Mouse (Mus musculus): ENCODE measurements around the gene Rab9.
"Not testable (repeated sequence)": the region's sequence is repeated elsewhere in the genome, so short reads cannot be mapped to it uniquely, and the experiment has no call there.

The Rab9 gene

DNA sequence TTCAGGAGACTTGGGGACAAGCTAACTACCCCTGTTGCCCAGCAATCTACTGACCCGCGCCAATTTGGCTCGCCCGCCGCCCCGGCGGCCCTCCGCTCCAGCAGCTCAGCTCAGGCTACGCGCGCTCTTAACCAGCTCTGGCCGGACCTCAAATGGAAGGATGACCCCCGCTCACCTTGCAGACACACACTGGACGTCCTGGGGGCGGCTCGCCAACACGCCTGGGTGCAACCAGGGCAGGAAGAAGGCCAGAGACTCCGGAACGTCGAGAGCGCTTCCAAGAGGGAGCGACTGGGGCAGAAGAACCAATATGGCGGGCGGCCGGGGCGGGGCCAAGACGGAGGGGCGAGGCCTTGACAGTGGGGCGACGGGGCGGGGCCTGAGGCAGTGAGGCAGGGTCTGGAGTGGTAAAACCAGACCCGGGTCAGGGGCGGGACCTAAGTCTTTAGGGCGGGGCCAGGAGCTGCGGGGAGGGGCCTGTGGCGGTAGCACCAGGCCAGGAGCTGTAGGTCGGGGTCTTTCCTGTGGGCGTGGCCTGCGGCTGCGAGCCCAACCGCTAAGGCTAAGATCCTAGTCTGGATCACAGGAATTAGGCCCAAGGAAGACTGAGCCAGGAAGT lies at the start of gene Rab9:
TSS of gene Rab9 (minus strand) at position 503 of the 619 bp plus-strand sequence.
- in situ Hi-C loops (cut with MboI, MseI) = no loop called here

DNA sequence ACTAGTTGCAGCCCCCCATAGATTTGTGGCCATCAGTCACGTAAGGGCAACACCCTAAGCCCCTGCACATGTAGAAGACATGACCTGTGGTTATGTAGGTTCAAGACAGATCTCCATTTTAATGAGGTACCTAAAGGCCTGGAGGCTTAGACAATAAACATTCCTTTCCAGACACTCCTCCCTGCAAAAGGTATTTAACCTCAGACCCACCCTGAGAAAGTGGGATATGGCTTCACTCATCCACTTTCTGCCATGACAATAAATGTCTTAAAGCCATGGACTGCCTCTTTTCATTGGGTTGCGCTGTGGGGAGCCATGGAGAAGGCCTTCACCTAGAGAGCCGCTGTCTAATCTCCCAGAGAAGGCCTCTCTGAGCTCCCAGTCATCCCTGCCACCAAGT lies 48.5 kb upstream of the Rab9 start:
- in situ Hi-C loops (cut with MboI, MseI) = no loop called here

DNA sequence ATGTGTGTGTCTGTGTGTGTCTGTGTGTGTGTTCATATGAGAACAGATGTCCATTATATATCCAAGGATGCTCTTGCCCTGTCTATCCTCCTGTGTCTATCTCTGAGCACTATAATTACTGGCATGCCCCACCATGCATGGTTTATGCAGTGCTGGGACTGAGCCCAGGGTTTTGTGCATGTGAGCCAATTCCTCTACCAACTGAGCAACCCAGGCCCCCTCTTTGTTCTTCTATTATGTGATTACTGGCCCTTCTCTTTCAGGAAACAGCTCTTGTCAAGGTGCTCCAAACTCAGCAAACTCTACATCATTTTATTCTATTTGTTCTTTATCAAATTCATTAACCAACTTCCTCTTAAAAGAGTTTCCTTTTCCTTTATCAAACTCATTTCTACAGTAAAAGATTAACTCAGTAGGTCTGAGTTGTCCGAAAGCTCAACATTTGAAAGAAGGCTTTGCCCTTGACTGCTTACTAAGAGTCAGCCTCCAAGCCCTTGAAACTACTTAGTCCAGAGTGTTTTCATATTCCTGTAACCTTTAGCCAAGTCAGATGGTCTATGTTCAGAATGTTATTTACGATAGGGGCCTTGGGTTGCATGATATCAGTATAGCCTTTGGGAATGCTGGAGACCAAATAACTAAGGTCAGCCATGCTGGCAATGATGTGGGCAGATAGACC lies 46.1 kb upstream of the Rab9 start:
- in situ Hi-C loops (cut with MboI, MseI) = no loop called here

DNA sequence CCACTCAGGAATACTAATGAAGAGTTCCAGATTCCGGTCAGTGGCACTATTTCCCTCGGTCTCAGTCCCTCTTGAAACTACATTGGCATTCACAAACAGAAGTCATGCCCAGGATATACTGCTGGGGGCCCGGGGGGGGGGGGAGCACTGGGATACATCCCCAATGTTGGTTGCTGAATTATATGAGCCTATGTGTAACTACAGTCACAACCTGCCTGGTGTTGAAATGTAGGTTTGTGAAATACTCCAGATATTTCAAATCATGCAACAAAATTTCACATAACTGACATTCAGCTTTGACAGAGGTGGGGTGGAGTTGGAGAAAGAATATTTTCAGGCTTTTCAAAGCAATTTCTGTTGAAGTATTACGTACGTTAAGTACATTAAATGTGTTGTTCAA lies 41.1 kb upstream of the Rab9 start:
- in situ Hi-C loops (cut with MboI, MseI) = no loop called here

DNA sequence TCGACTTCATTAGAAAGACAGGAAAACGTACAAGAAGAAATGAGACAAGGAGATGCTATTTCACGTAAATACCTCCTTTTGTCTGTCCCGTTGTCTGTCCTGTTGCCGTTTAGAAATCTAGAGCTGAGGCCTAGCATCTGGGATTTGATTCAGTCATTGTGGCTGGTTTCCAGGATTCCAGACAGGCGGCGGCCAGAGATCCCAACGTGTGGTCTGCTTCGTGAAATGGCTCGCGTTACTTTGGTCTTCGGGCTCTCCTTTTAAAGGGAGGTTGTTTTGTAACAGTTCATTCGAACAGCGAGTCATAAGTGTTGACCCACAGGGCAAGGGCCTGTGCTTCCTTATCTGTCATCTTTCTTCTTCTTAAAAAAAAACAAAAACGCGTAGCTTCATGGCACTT lies 38.7 kb upstream of the Rab9 start, which contains the start of gene Tceanc:
TSS of gene Tceanc (minus strand) at position 223 of the 400 bp plus-strand sequence.
- in situ Hi-C loops (cut with MboI, MseI) = no loop called here

DNA sequence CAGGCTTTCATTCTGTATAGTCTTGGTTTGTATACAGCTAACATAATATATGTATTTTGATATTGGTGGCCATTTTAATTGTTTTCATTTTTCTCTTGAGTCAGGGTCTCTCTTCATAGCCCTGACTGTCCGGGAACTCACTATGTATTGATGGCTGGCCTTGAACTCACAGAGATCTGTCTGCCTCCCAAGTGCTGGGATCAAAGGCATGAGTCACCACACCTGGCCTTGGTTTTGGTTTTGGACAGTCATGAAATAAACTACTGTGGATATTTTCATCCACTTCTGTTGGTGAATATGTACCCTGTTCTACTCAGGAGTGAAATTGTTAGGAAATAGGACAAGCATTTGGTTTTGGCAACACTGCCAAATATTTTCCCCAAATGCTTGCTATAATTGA lies 37.0 kb upstream of the Rab9 start:
- in situ Hi-C loops (cut with MboI, MseI) = no loop called here

DNA sequence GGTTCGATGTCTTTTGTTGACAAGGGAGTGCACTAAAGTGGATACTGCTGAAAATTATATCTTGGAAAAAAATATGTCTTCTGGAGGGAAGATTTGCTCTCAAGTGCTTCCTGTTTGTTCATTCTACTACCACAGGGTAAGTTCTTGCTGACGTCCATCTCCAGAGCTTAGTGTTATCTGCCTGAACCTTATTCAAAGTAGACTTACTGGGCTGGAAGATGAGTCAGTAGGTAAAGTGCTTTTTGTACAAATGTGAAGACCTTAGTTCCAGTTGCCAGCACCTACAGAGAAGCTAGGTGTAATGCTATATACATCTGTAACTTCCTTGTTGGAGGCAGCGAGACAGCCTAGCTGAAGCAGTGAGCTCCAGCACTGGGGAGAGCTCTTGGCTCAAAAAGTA lies 36.3 kb upstream of the Rab9 start:
- in situ Hi-C loops (cut with MboI, MseI) = no loop called here

DNA sequence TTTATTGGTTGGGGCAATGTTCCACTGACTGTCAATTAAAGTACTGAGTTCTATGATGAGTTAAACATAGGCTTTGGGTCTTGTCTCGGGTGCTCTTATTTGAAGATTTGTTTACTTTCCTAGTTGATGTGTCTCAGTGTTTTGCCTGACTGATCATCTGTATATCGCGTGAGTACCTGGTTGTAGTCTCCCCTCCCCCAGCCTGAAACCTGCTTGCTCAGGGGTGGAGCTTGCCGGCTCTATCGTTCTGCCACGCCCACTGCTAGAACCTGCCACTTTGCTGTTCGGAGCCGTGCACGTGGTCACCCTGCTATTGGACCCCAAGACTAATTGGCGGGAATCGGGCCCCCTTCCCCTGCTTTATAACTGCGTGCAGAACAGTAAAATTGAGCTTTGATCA lies 34.4 kb upstream of the Rab9 start:
- in situ Hi-C loops (cut with MboI, MseI) = not testable (repeated sequence)

DNA sequence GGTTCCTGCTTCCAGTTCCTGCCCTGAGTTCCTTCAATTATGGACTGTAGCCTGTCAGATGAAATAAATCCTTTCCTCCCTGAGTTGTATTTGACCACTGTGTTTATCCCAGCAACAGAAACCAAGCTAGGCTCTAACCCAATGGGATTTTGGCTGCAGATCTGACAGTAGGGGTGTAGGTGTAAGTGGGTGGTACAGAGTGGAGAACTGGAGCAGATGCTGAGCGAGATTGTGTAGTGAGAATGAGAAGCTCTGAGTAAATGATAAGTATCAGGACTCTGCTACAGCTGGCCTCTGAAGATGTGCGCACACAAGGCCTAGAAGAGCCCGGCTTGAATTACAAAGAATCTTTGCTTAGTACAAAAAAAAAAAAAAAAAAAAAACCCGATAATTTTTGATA lies 32.4 kb upstream of the Rab9 start:
- in situ Hi-C loops (cut with MboI, MseI) = no loop called here

DNA sequence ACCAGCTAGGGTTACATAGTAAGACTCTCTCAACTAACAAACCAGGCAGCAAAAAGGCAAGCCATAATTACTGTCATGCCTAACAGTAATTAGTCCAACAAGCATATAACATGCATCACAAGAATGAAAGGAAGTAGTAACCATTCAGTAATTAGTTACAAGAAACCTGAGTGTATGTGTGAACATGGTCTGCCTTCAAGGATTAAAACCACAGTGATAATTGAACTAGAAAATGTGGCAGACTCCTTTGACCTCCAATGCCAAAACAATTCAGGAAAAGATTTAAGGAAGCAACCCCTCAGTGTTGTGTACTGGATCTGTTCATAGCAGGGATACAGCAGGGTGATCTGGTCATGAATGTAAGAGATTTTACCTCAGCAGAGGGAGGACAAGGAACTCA lies 31.4 kb upstream of the Rab9 start:
- in situ Hi-C loops (cut with MboI, MseI) = no loop called here

DNA sequence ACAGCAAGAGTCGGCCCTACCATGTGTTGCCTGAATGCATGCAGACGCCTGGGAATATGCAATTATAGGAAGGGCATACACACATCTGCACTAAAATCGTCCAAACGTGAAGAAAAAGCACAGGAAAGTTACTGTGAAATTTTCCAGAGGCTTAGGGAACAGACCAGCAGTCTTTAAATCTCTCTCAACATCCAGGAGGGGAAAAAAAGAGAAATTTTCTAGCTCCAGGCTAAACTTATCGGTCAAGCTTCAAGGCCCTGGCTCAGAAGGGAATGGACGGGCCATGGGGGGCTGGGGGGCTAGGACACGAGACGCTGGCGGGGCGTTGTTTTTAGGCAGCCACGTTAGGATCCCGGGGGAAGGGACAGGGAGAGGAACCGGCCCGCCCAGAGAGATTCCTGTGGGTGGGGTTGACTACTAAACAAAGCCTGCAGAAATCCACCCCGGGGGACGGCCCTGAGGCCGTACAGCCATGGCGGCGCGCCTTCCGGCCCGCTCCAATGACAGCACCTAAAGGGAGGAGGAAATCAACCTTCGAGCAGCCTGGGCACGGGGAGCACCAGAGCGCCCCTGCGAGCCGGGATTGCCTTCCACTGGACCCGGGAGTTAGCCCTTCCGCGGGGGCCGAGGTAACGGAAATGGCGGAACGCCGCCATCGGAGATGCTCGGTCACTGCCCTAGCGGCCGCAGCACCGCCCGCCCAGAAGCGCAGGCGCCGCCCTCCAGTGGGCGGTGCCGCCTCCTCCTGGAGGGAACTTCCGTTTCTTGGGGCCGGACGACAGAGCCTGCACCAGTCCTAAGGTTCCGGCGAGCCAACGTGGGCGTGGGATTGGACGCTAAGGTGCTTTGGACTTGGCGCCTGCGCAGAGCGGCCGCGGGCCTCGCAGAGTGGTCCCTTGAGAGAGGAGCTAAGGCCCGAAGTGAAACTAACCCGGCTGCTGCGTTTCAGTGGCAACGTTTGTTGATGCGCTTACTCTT lies 30.4 kb upstream of the Rab9 start:
- in situ Hi-C loops (cut with MboI, MseI) = no loop called here

DNA sequence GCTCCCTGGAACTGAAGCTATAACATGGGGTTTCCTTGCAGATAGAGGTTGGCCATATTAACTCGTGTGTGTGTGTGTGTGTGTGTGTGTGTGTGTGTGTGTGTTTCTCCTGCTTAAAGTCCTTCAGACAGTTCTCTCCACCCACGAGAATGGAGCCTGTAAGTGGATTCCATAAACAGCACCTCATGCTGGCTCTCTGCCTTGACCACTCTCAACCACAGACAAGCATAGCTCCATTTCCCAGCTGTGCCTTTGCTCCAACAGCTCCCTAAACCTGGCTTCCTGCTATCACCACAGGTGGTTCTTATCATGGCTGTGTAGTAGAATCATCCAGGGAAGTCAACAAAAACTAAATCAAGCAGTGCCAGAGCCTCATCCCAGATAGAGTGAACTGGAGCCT lies 24.8 kb upstream of the Rab9 start:
- in situ Hi-C loops (cut with MboI, MseI) = no loop called here

DNA sequence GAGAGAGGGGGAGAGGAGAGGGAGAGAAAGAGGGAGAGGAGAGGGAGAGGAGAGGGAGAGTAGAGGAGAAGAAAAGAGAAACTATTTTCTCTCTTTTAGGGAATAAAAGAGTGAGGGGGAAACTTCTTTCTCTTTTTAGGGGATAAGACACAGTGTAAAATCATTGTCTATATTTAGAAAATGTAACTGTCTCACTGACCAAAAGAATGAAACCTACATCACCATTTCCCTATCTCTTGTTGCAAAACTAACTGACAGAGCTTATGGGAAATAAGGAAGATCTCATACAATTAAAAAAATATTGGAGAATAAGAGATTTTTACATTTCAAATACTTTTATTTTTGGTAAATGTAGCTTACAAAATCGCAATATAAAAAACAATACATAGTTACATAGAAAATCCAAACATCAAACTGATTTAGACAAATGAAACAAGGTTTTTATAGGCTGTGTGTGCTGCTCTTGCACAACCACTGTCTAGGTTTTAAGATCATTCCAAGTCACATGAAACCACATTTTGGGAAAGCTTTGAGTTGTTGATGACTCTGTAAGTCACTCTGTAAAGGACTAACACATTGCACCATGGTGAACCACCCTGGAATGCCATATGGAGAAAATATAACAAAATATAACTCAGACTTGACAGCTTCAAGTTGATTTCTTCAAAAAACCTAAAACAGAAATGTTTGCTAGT lies 20.0 kb upstream of the Rab9 start:
- in situ Hi-C loops (cut with MboI, MseI) = no loop called here

DNA sequence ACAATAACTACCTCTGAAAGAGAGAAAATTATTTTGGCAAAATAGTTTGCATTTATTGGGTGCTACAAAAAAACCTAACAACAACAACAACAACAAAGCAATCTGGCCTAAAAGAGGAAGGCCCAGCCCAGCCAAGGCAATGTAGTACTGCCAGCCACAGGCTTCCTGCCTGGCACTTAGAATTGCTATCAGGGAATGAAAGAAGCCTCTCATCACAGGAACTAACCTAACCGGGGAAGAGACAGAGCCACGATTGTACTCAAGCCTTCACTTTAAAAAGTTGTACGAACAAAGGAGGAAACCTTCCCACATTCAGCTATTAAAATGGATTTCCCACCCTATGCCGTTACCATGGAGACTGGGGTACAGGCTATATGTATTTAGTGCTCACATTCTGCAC lies 18.1 kb upstream of the Rab9 start:
- in situ Hi-C loops (cut with MboI, MseI) = no loop called here

DNA sequence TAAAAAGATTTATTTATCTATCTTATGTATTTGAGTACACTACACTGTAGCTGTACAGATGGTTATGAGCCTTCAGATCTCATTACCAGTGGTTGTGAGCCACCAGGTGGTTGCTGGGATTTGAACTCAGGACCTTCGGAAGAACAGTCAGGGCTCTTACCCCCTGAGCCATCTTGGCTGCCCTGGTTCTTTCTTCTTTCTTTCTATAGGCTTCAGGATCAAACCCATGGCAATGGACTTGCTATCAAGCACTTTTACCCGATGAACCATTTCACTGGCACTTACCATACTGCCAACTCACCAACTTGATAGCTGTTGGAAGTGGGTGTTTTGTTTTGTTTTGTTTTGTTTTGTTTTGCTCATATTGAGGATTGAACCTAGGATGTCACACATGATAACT lies 15.4 kb upstream of the Rab9 start:
- in situ Hi-C loops (cut with MboI, MseI) = no loop called here

DNA sequence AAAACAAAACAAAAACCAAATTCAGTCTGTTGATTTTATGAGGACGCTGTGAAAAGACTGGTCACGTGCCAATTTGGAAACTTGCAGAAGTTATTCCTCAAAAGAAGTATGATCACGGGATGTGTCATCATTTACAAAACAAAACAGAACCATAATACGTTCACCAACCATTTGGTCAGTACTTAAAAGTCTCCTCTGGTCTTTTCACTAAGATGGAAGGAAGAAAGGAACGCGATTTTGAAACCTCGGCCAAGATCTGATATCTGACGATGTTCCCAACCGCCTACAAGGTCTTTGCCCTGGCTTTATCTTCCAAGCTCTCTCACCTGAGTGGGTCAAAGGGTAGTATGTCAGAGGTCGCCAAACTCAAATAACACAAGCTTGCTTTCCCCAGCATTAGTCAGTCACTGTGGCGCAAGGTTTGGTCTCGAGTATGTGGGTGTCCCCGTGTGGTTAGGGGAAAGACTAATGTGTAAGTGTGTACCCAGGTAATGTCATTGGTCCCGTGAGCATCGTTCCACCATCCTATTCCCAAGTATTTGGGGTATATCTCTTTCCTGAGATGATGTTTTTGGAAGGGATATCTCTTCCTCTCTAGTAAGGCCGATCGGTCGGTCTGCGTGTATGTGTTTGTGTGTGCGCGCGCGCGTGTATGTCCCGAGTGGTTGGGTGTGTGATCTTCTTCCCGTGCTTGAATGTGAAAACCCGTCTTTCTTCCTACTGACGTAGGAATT lies 869 bp downstream of the Rab9 start:
- in situ Hi-C loops (cut with MboI, MseI) = no loop called here

DNA sequence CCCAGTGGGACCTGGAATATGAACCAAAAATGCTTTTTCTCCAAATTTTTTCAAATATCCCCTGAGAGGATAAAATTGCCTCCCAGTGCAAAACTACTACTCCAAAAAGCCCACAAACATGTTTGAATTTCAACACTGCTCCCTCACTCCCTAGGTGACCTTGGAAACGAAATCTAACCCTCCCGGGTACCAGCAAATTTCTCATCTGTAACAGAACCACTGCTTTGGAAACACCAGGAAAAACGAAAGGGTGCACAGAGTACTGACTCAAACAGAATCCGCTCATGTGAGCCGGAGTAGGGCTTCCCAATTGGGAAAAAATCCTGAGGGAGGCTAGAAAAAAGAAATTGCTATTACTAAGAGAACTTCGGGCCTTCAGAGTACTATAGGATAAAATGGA lies 2.3 kb downstream of the Rab9 start:
- in situ Hi-C loops (cut with MboI, MseI) = no loop called here

DNA sequence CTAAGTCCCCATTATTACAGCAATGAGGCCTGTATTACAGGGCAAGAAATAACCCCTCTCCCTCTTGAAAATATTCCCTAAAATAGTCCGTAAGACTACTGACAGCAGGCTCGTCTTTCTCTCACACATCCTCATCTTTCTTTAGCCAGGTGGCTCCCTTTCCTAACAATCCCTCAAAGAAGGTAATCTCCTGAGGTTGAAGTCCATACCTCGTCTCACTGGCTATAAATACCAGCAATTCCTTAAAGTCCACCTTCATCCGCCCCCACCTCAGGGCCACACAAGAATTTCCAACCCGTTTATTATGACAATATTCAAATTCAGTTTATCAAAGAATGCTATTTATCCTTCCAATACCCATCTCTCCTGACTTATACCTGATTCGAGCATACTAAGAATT lies 7.1 kb downstream of the Rab9 start:
- in situ Hi-C loops (cut with MboI, MseI) = no loop called here

DNA sequence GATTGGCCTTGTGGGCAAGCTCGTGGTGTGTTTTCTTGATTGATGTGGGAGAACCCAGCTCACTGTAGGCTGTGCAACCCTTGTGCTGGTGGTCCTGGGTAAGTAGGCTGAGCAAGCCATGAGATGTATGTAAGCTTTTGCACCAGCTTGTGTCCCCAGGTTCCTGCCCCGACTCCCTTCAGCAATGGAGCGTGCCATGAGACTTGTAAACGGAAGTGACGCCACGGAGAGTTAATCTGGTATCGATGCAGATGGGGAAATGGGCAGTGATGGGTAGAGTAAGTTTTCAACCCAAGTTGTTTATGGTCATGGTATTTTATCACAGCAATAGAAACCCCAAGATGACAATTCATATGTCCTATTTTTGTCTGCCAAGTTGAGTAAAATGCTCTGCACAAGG lies 11.3 kb downstream of the Rab9 start:
- in situ Hi-C loops (cut with MboI, MseI) = no loop called here

DNA sequence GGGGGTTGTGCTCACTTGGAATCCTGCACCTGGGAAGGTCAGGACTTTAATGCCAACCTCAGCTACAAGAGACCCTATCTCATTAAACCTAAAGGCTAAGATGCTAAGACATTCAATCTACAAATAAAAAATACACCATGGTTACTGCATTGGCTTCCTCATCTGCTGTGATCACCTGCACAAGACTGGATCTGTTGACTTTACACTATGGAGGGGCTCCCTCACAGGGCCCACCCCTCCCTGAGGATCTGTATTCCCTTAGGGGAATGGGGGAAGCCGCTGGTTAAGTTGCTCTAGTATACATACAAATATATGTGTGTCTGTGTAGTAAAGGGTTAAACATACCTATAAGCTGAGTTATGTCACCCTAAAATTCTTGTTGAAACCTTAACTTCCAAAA lies 24.1 kb downstream of the Rab9 start:
- in situ Hi-C loops (cut with MboI, MseI) = no loop called here

DNA sequence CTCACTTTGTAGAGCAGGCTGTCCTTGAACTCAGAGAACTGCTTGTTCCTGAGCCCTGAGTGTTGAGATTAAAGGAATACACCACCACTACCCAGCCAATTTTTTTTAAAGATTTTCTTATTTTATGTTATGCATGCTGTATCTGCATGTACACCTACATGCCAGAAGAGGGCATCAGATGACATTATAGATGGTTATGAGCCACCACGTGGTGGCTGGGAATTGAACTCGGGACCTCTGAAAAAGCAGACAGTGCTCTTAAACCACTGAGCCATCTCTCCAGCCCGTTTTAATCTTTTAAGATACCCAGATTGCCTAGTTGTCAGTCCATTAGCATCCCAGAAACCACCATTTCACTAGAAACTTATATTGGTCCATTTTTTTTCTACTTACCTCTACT lies 25.3 kb downstream of the Rab9 start:
- in situ Hi-C loops (cut with MboI, MseI) = no loop called here

Data from T-helper 2 cell (primary cell).